Mouse (Mus musculus) liver, embryonic 16.5 days (tissue): ENCODE measurements around the gene Ano2. TPM values are rescaled to one million over a fixed set of nuclear protein-coding genes. Genes with fewer than 3 reads are reported as not detected.

ENCODE experiments used
- polyA plus RNA-seq: library from polyadenylated mRNA; unstranded; fragments of >200 nt; fragmentation: Nextera tagmentation; extraction: Ambion mirVana; gene quantifications from 2 replicates; pipeline ENCODE4 v1.2.1, GENCODE M21; 2015

Ano2 gene
- polyA plus RNA-seq, 1 experiment from 2014 or later, result not detected

Other genes with a start within 250 kb of the Ano2 start
- 165 and 168 TPM in 2 replicates for gene Cd9, start 195.6 kb upstream of the Ano2 start, polyA plus RNA-seq
- gene Vwf, start 143.6 kb upstream of the Ano2 start, polyA plus RNA-seq, result 10.4 and 11.9 TPM in 2 replicates